ENCODE assay signal across 8 mouse cellular contexts in the genomic region with DNA sequence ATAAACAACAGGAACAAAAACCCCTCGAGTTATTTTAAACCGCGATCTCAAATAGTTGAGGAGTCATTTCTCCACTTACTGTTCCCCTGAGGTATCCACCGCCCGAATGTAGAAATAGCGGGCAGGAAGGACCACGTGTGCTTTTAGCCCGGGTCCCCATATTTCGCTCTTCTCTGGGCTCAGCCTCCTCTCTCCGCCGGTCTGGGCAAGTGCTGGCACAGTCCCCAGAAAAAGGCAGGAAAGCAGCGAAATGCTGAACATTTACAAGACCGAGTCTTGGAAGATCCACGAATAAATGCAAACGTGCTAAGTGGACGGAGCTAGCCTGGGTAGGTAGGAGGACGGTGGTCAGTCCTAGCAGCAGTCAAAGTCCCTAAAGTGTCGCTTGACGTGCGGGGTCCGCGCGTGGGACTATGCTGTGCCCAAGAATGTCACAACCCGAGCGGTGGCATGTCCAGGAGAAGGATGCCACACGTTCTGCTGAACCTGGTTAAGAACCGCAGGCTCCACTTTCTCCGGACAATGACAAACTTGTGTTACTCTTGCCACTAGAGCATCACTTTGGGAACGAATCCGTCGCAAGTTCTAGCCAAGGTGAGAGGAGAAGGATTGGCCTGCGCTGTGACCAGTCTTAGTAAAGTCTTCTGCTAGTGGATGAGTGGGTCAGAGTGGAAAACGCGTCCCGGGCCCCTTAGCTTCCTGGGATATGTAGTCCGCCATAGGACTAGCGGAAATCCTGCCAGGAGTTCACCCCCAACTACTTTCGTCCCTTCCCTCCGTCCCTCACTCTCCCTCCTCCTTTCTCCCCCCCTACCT. TPM values are rescaled to one million over a fixed set of nuclear protein-coding genes. Genes with fewer than 3 reads are reported as not detected.
DNase-seq lines count a peak whose midpoint lies in the region; ATAC-seq and TF ChIP-seq lines count a peak whose summit lies in the region.

A gene (minus strand): TSS at position 570 of the 816 bp plus-strand sequence.
A gene (plus strand): TSS at position 719 of the 816 bp plus-strand sequence.

- peak; percentile 96 for DNase-seq in MEL-GATA-1-ER (ENCODE audit: extremely low read depth, low read depth)
- DNase-seq in cerebellum, adult 9-10 months, result peak; percentile 95
- peak; percentile 90 for DNase-seq in hindbrain, embryonic 10.5 days (ENCODE audit: low spot score)
- peak; percentile 98 for DNase-seq in layer of hippocampus, adult 9-11 months
- peak; percentile 99 for DNase-seq in lung, postnatal 0 days (ENCODE audit: low spot score)
- DNase-seq in ovary, postnatal 14 days (ENCODE audit: low spot score), result peak; percentile 71
- peak; percentile 74 for DNase-seq in thymus, postnatal 14 days

- H3K4me2 ChIP-seq in lung, postnatal 0 days (replicated peaks; ENCODE audit: low read depth, low read length), result peak within 1 kb of the TSS; percentile 77

- TF ChIP-seq EP300 in lung, postnatal 0 days (IDR thresholded peaks at IDR 0.05), result no peak

- peak within 1 kb of the TSS; percentile 62 for H3K9ac ChIP-seq in lung, postnatal 0 days (replicated peaks; ENCODE audit: low read depth)

- no peaks in the 10 kb centered on the region for H3K9me3 ChIP-seq in hindbrain, embryonic 10.5 days
- H3K9me3 ChIP-seq in lung, postnatal 0 days (ENCODE audit: low read length), result no peaks in the 10 kb centered on the region

- H3K27ac ChIP-seq in hindbrain, embryonic 10.5 days, result peak within 1 kb of the TSS; percentile 94
- H3K27ac ChIP-seq in lung, postnatal 0 days (ENCODE audit: low read length), result peak within 1 kb of the TSS; percentile 93

- H3K4me1 ChIP-seq in hindbrain, embryonic 10.5 days (replicated peaks), result peaks cover 18% of the 10 kb centered on the region
- peaks cover 5% of the 10 kb centered on the region; the same call in 1 of the 2 replicates for H3K4me1 ChIP-seq in lung, postnatal 0 days (ENCODE audit: insufficient read depth, low read depth, low read length)

- H3K36me3 ChIP-seq in hindbrain, embryonic 10.5 days, result peaks cover 41% of the 10 kb centered on the region
- no peaks in the 10 kb centered on the region for H3K36me3 ChIP-seq in lung, postnatal 0 days (ENCODE audit: insufficient read depth, low read length)

- no peak for TF ChIP-seq CTCF in lung, postnatal 0 days (IDR thresholded peaks at IDR 0.05)

- H3K4me3 ChIP-seq in hindbrain, embryonic 10.5 days, result peak within 1 kb of the TSS; percentile 84
- peak within 1 kb of the TSS; percentile 63 for H3K4me3 ChIP-seq in lung, postnatal 0 days (ENCODE audit: low read depth, low read length)

- WGBS in hindbrain, embryonic 10.5 days, result under 1% methylated on average over 39 of the region's 39 CpGs
- under 1% methylated on average over 39 of the region's 39 CpGs for WGBS in lung, postnatal 0 days

- ATAC-seq in frontal cortex, adult (ENCODE audit: low TSS enrichment), result peak; percentile 92
- ATAC-seq in lung, postnatal 0 days, result peak; percentile 97

- no peaks in the 10 kb centered on the region for H3K27me3 ChIP-seq in hindbrain, embryonic 10.5 days (ENCODE audit: insufficient read depth, poor library complexity, severe bottlenecking)
- no peaks in the 10 kb centered on the region for H3K27me3 ChIP-seq in lung, postnatal 0 days (replicated peaks; ENCODE audit: insufficient read depth, low read length)

RNA-seq across cellular contexts. Expression of the first gene that starts in this region (rescaled TPM):
- 47.9 and 59.4 TPM in 2 replicates for polyA plus RNA-seq in hindbrain, embryonic 10.5 days (2016; fragmentation: Nextera tagmentation; extraction: Ambion mirVana)
- 26.5 and 29.0 TPM in 2 replicates for polyA plus RNA-seq in lung, postnatal 0 days (2015; fragmentation: Nextera tagmentation; extraction: Ambion mirVana)

RNA-seq across cellular contexts. Expression of the second gene that starts in this region (rescaled TPM):
- 19.9 and 21.2 TPM in 2 replicates for polyA plus RNA-seq in hindbrain, embryonic 10.5 days (2016; fragmentation: Nextera tagmentation; extraction: Ambion mirVana)
- 8.5 and 8.6 TPM in 2 replicates for polyA plus RNA-seq in lung, postnatal 0 days (2015; fragmentation: Nextera tagmentation; extraction: Ambion mirVana)

Comparison
In these comparisons a context has a peak if more than half of its experiments do, and no peak if none do; other contexts are left out.
1. Peak in every context shown above with its lines: DNase-seq, ATAC-seq, H3K4me3 ChIP-seq and H3K27ac ChIP-seq.